Mouse (Mus musculus) stomach, embryonic 14.5 days (tissue): ENCODE measurements around the gene Tmem54. TPM values are rescaled to one million over a fixed set of nuclear protein-coding genes. Genes with fewer than 3 reads are reported as not detected.

Source experiments
- ATAC-seq: fragments of 200-750 bp; cut with Nextera tagmentation; 2 replicates; pipeline ENCODE4 v1.8.0; 2017; ENCODE audit warnings: low read depth, moderate TSS enrichment; ENCODE audit not compliant: insufficient number of reproducible peaks, insufficient read depth, low FRiP score
- H3K27ac ChIP-seq: fragments of 300-500 bp; sonication (generic); 2 replicates; pipeline ENCODE4 v1.5.1; 2014; ENCODE audit warnings: mild to moderate bottlenecking, low read length, moderate library complexity, mixed read lengths
- H3K27me3 ChIP-seq: fragments of 300-500 bp; sonication (generic); 2 replicates; pipeline ENCODE4 v1.6.1; 2014; ENCODE audit warnings: low read length, control low read depth, mixed read lengths; ENCODE audit not compliant: control insufficient read depth, insufficient read depth
- H3K36me3 ChIP-seq: fragments of 300-500 bp; sonication (generic); 2 replicates; pipeline ENCODE4 v1.6.1; 2014; ENCODE audit warnings: mild to moderate bottlenecking, control low read depth, low read length, moderate library complexity, mixed read lengths; ENCODE audit not compliant: control insufficient read depth, insufficient read depth
- H3K4me1 ChIP-seq: fragments of 300-500 bp; sonication (generic); 2 replicates; pipeline ENCODE4 v1.6.1; 2014; ENCODE audit warnings: low read length, control low read depth, mixed read lengths; ENCODE audit not compliant: control insufficient read depth, insufficient read depth
- H3K4me2 ChIP-seq: fragments of 300-500 bp; sonication (generic); replicated peaks from 2 replicates; pipeline ENCODE4 v1.6.1; 2014; ENCODE audit warnings: low read depth, low read length, control low read depth
- H3K4me3 ChIP-seq: fragments of 300-500 bp; sonication (generic); 2 replicates; pipeline ENCODE4 v1.5.1; 2014; ENCODE audit warnings: low read depth, low read length, control low read depth
- H3K9ac ChIP-seq: fragments of 300-500 bp; sonication (generic); replicated peaks from 2 replicates; pipeline ENCODE4 v1.6.1; 2014; ENCODE audit warnings: low read depth, mild to moderate bottlenecking, control low read depth, low read length, moderate library complexity, mixed read lengths
- H3K9me3 ChIP-seq: fragments of 300-500 bp; sonication (generic); 2 replicates; pipeline ENCODE4 v1.6.1; 2016; ENCODE audit warnings: low read depth, low read length, control low read depth; ENCODE audit not compliant: control insufficient read depth
- WGBS: fragments of 180-500 bp; shearing (Covaris S2); extraction: QIAGEN DNeasy Blood & Tissue Kit; methylation state at CpG from one replicate; pipeline ENCODE4 v1.1.7; 2014; 5-methylcytosine and 5-hydroxymethylcytosine counted together
- polyA plus RNA-seq: library from polyadenylated mRNA; unstranded; fragments of >200 nt; fragmentation: Nextera tagmentation; extraction: Ambion mirVana; gene quantifications from 2 replicates; pipeline ENCODE4 v1.2.1, GENCODE M21; 2014

Gene Tmem54
- polyA plus RNA-seq, 1 experiment from 2014 or later = 20.9 TPM

DNA sequence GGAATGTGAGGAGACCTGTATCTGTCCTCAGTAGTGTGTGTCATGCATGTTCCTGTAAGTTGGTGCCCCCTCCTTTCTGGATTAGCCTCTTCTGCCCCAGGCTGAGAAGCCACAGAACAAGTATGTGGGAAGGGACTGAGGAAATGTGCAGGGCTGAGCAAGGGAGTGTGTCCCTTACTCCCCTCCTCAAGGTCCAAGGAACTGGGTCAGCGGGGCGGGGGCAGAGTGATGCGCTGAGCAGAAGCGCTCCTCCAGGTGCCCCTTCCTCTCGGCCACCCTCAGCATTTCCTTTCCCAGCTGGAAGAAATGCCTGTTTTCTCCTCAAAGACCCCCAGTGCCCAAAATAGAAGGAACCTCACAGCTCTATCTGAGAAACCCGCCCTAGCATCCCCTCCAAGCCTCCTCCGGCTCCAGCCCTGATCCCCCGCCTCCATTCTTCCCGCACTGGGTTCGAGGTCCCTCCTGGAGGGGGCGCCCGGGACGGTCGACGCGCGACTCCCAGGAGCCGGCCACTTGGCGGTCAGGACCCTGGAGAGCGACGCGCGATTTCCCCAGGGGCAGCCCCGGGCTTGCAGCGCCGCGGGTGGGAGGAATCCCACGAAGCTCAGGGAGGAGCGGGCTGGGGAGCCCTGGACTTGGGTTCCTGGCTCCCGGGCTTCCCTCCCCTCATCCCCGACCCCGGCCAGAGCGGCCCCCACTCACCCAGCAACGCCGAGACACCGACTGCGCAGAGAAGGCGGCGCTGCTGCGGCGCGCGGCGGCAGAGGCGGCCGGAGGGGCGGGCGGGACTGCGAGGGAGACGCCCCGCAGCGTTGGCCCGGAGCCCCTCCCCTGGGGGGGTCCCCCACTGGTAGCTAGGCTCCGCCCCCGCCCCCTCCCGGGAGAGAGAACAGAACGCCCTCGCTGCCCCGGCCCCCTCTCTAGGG, 15.4 kb downstream of the Tmem54 start:
- no peak overlapping the region for H3K27ac ChIP-seq
- H3K4me2 ChIP-seq = peak overlapping the region; percentile 94
- H3K36me3 ChIP-seq = no peaks in the 10 kb centered on the region
- peak overlapping the region; percentile 41 for H3K4me3 ChIP-seq
- H3K4me1 ChIP-seq = peaks cover 13% of the 10 kb centered on the region; the same call in 1 of the 2 replicates
- no peak overlapping the region for H3K9ac ChIP-seq
- H3K27me3 ChIP-seq = 0 out of 2 replicates have a peak, but pooled peaks cover 11% of the 10 kb centered on the region
- ATAC-seq = peak; percentile 64
- 1% methylated on average over 57 of the region's 59 CpGs for WGBS
- no peaks in the 10 kb centered on the region for H3K9me3 ChIP-seq

DNA sequence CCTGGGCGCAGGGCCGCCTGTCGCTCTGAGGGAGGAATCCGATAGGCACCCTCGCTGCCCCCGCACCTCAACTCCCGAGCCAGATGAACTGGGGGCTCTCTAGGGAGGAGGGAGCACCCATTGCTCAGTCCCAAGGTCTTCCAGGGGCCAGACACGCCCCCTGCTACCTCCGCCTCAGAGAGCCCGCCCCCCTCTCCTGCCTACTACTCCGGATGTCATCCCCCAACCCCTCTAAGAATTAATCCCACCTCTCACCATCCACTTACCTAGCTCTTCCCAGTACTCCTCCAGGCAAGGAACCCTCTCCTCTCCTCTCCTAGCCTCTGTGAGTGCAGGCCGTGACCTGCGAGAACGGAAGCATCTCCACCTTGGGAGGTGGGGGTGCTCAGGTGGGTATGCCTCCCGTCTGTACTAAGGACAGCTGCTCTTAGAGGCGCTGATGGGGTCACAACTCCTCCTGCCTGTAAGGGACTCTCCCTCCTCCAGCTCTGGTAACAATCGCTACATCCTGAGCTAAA, 16.3 kb downstream of the Tmem54 start, which contains the start of gene Hpca:
TSS of gene Hpca (minus strand) at position 468 of the 518 bp plus-strand sequence.
- ATAC-seq = no peak
- H3K36me3 ChIP-seq = no peaks in the 10 kb centered on the region
- peak within 1 kb of the TSS; percentile 41 for H3K4me3 ChIP-seq
- no peaks in the 10 kb centered on the region for H3K9me3 ChIP-seq
- under 1% methylated on average over 17 of the region's 17 CpGs for WGBS
- 0 out of 2 replicates have a peak, but pooled peaks cover 11% of the 10 kb centered on the region for H3K27me3 ChIP-seq
- no peak within 1 kb of the TSS for H3K9ac ChIP-seq
- peak within 1 kb of the TSS; percentile 94 for H3K4me2 ChIP-seq
- H3K4me1 ChIP-seq = peaks cover 13% of the 10 kb centered on the region; the same call in 1 of the 2 replicates
- no peak within 1 kb of the TSS for H3K27ac ChIP-seq

DNA sequence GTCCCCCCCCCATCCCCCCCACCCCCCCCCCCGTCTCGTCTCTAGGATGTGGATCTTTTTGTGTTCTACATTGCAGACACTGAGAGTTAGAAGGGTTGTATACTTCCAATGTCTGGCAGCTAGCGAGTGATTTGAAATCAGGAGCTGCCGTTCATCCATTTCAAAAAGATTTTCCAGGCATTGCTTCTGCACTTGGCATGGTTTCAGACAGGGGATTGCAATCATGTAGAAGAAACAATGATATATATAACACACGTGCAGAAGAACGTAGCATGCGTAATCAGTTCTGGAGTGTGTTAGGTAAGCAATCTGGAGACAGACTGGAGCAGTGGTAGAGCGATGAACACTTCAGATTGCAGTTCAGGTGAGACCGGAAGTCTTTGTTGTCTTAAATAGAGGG, 16.8 kb downstream of the Tmem54 start:
- Histone ChIP-seq H3K27me3 (0 out of 2 replicates have a peak, but pooled peaks cover 11% of the 10 kb centered on the region), H3K9ac (no peak overlapping the region), H3K4me1 (peaks cover 13% of the 10 kb centered on the region; the same call in 1 of the 2 replicates), H3K4me3 (no peak overlapping the region), H3K36me3 (no peaks in the 10 kb centered on the region), H3K27ac (no peak overlapping the region), H3K4me2 (no peak overlapping the region), H3K9me3 (no peaks in the 10 kb centered on the region)
- no peak for ATAC-seq
- WGBS = 20% methylated on average over 9 of the region's 9 CpGs

- Histone ChIP-seq H3K9ac (no peak overlapping the region), H3K36me3 (no peaks in the 10 kb centered on the region), H3K4me1 (peaks cover 13% of the 10 kb centered on the region; the same call in 1 of the 2 replicates), H3K9me3 (no peaks in the 10 kb centered on the region), H3K27me3 (0 out of 2 replicates have a peak, but pooled peaks cover 11% of the 10 kb centered on the region), H3K27ac (no peak overlapping the region), H3K4me3 (no peak overlapping the region), H3K4me2 (no peak overlapping the region)
- ATAC-seq = no peak
- 21% methylated on average over 8 of the region's 8 CpGs for WGBS
These were observed 17.4 kb downstream of the Tmem54 start for GRCm38 (mm10) chr4:129122719-129123118.

GRCm38 (mm10) chr4:129124652-129125146, 19.4 kb downstream of the Tmem54 start:
- Histone ChIP-seq H3K9ac (no peak overlapping the region), H3K4me2 (no peak overlapping the region), H3K36me3 (no peaks in the 10 kb centered on the region), H3K4me1 (peaks cover 13% of the 10 kb centered on the region; the same call in 1 of the 2 replicates), H3K27ac (no peak overlapping the region), H3K4me3 (no peak overlapping the region), H3K9me3 (no peaks in the 10 kb centered on the region), H3K27me3 (0 out of 2 replicates have a peak, but pooled peaks cover 10% of the 10 kb centered on the region)
- 5% methylated on average over 13 of the region's 13 CpGs for WGBS
- no peak for ATAC-seq

GRCm38 (mm10) chr4:129125736-129126451, 20.5 kb downstream of the Tmem54 start:
- Histone ChIP-seq H3K4me2 (peak overlapping the region; percentile 11), H3K27ac (no peak overlapping the region), H3K36me3 (no peaks in the 10 kb centered on the region), H3K9me3 (no peaks in the 10 kb centered on the region), H3K9ac (no peak overlapping the region), H3K4me3 (0 out of 2 replicates have a peak overlapping the region, but pooled peaks have one; percentile 3), H3K27me3 (0 out of 2 replicates have a peak, but pooled peaks cover 6% of the 10 kb centered on the region), H3K4me1 (peaks cover 20% of the 10 kb centered on the region)
- no peak for ATAC-seq
- 17% methylated on average over 19 of the region's 19 CpGs for WGBS

- no peak overlapping the region for H3K9ac ChIP-seq
- H3K27me3 ChIP-seq = 0 out of 2 replicates have a peak, but pooled peaks cover 3% of the 10 kb centered on the region
- H3K4me3 ChIP-seq = no peak overlapping the region
- ATAC-seq = no peak
- no peaks in the 10 kb centered on the region for H3K9me3 ChIP-seq
- H3K4me1 ChIP-seq = peaks cover 17% of the 10 kb centered on the region
- no peaks in the 10 kb centered on the region for H3K36me3 ChIP-seq
- no peak overlapping the region for H3K4me2 ChIP-seq
- no peak overlapping the region for H3K27ac ChIP-seq
- WGBS = 63% methylated on average over 13 of the region's 13 CpGs
These were observed 23.4 kb downstream of the Tmem54 start for GRCm38 (mm10) chr4:129128582-129129338.
